Mouse (Mus musculus) 3T3-L1 (cell line): ENCODE measurements around the gene Chst14.
A peak's percentile ranks its signal among the peaks of the same experiment; 100 is the strongest.

Experiments
- DNase-seq: peaks from one replicate; pipeline ENCODE4 v3.0.0-alpha.2; 2015; ENCODE audit warnings: low read depth, low spot score

The Chst14 gene

GRCm38 (mm10) chr2:118905433-118906117 is 20.7 kb upstream of the Chst14 start:
- peak; percentile 76 for DNase-seq

GRCm38 (mm10) chr2:118906118-118906492 is 20.2 kb upstream of the Chst14 start:
- no peak for DNase-seq

- no peak for DNase-seq
Observed at GRCm38 (mm10) chr2:118907781-118908180, 18.5 kb upstream of the Chst14 start.

- DNase-seq = no peak
Observed at GRCm38 (mm10) chr2:118909151-118909550, 17.1 kb upstream of the Chst14 start.

GRCm38 (mm10) chr2:118910605-118911278 is 15.6 kb upstream of the Chst14 start:
- DNase-seq = no peak

GRCm38 (mm10) chr2:118912706-118913105 is 13.6 kb upstream of the Chst14 start:
- DNase-seq = peak; percentile 64

GRCm38 (mm10) chr2:118913551-118914276 is 12.6 kb upstream of the Chst14 start:
- peak; percentile 58 for DNase-seq

GRCm38 (mm10) chr2:118914685-118915084 is 11.6 kb upstream of the Chst14 start:
- no peak for DNase-seq

- no peak for DNase-seq
Observed at GRCm38 (mm10) chr2:118916436-118916835, 9.9 kb upstream of the Chst14 start.

- no peak for DNase-seq
Observed at GRCm38 (mm10) chr2:118918543-118918942, 7.8 kb upstream of the Chst14 start.

- DNase-seq = no peak
Observed at GRCm38 (mm10) chr2:118920428-118920827, 5.9 kb upstream of the Chst14 start.

- DNase-seq = no peak
Observed at GRCm38 (mm10) chr2:118925952-118926351, 344 bp upstream of the Chst14 start.

- no peak for DNase-seq
Observed at GRCm38 (mm10) chr2:118926998-118927739, 873 bp downstream of the Chst14 start.

- DNase-seq = no peak
Observed at GRCm38 (mm10) chr2:118941341-118941740, 15.0 kb downstream of the Chst14 start.

- DNase-seq = no peak
Observed at GRCm38 (mm10) chr2:118943232-118943631, 16.9 kb downstream of the Chst14 start.

- no peak for DNase-seq
Observed at GRCm38 (mm10) chr2:118948818-118949217, 22.5 kb downstream of the Chst14 start.

GRCm38 (mm10) chr2:118949699-118950098 is 23.4 kb downstream of the Chst14 start:
- DNase-seq = no peak

GRCm38 (mm10) chr2:118956497-118956896 is 30.2 kb downstream of the Chst14 start:
- no peak for DNase-seq

GRCm38 (mm10) chr2:118959644-118960043 is 33.3 kb downstream of the Chst14 start:
- DNase-seq = no peak

- DNase-seq = peak; percentile 38
Observed at GRCm38 (mm10) chr2:118960413-118960812, 34.1 kb downstream of the Chst14 start.

- DNase-seq = peak; percentile 90
Observed at GRCm38 (mm10) chr2:118961546-118961945, 35.2 kb downstream of the Chst14 start.
